Mouse (Mus musculus): ENCODE data around the gene Glyctk.

DNA sequence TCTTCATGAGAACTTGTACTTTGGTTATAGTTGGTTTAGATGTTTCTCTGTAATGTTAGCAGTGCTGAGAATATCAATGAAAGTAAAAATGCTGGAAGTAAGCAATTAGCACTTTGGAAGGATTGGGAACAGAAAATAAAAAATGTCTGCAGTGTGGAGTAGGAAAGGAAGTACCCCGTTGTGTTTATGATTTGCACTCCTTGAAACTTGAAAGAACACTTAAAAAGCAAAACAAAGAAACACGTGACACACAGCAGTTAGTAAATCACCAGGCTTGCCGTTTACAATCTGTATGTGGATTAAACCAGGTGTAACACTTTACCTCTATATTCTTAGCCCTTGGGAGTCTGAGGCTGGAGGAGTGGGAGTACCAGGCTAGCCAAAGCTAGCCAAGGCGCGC, 18.8 kb upstream of the Glyctk start:
- TF ChIP-seq CTCF (IDR thresholded peaks at IDR 0.05; ENCODE audit: low read depth) (no peak), EP300 (IDR thresholded peaks at IDR 0.05; ENCODE audit: low read depth) (no peak)
